Mouse (Mus musculus) lung, postnatal 0 days (tissue): Measurements from ENCODE around the gene Negr1.

Experiments
- CTCF ChIP-seq: IDR thresholded peaks from 2 replicates; pipeline ENCODE4 v1.5.1; 2016; ENCODE audit warnings: antibody characterized with exemption, mild to moderate bottlenecking
- EP300 ChIP-seq: IDR thresholded peaks from 2 replicates; pipeline ENCODE4 v1.6.1; 2016; ENCODE audit warnings: antibody characterized with exemption, mild to moderate bottlenecking, control low read depth

DNA sequence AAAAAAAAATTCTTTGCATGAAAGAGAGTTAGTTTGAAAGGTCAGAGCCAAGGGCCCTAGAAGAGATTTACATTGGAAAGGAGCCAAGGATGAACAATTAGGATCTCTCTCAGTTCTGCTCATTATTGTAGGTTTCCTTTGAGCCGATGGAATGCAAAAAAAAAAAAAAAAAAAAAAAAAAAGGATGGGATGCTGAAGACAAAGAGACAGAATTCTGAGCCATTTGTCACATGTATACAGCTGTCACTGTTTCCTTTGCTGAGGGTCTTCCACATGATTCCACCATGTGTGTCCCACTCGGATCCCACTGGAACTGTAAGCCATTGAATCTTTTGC, 309.3 kb downstream of the Negr1 start:
- TF ChIP-seq CTCF, result no peak
- TF ChIP-seq EP300, result no peak
